Comparison of ENCODE assay signal across 18 mouse cellular contexts in the genomic region with DNA sequence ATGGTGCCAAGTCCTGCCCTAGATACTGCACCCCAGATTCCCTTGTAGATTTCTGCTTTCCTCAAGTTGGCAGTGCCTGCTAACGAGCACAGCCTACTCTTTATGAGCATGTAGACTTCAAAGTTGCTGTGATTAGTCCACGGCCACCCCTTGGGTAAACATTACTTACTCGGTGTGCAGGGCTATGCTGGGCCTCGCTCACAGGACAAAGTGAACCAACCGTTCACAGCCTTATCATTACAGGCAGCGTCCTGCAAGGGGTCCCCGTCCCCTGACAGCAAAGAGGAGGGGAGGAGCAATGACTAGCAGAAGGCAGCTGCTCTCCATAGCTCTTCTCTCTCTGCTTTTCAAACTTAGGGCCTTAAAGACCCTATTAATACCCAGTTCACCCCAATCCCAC. TPM values are rescaled to one million over a fixed set of nuclear protein-coding genes. Genes with fewer than 3 reads are reported as not detected.
DNase-seq lines count a peak whose midpoint lies in the region; ATAC-seq lines count a peak whose summit lies in the region.
"Had no signal": no experiment of that assay in that cellular context is flagged by ENCODE, and none has a peak within 500 bp of the region (broad histone marks: within the 10 kb centered on the region; RNA-seq: fewer than 3 reads in every experiment).

No protein-coding gene starts in this region.

- no peaks in the 10 kb centered on the region for H3K36me3 ChIP-seq in heart, embryonic 16.5 days (ENCODE audit: control insufficient read depth, insufficient read depth)
- H3K36me3 ChIP-seq in intestine, embryonic 16.5 days (ENCODE audit: control insufficient read depth, insufficient read depth, low read length), result no peaks in the 10 kb centered on the region
- no peaks in the 10 kb centered on the region for H3K36me3 ChIP-seq in liver, embryonic 13.5 days
- H3K36me3 ChIP-seq in stomach, embryonic 16.5 days (ENCODE audit: control insufficient read depth, insufficient read depth, low read length), result no peaks in the 10 kb centered on the region
- H3K36me3 ChIP-seq: forebrain, embryonic 12.5 days; hindbrain, embryonic 12.5 days; lung, embryonic 15.5 days; midbrain, embryonic 12.5 days; neural tube, embryonic 15.5 days had no signal

- intact Hi-C loops in left cerebral cortex, postnatal 25 days (cut with DNase I), result no loop called here

- ATAC-seq in heart, embryonic 16.5 days (replicated peaks; ENCODE audit: extremely low read depth, insufficient read depth, low FRiP score), result peak; percentile 23; the same call in 1 of the 2 replicates
- peak; percentile 86 for ATAC-seq in intestine, embryonic 16.5 days
- ATAC-seq in liver, embryonic 13.5 days (ENCODE audit: low read depth), result peak; percentile 65
- peak; percentile 86; the same call in 1 of the 2 replicates for ATAC-seq in stomach, embryonic 16.5 days (ENCODE audit: insufficient read depth, low FRiP score)
- no peak for ATAC-seq in monocyte, adult 5-6 weeks (replicated peaks; ENCODE audit: insufficient number of reproducible peaks, low FRiP score, low TSS enrichment, poor library complexity, severe bottlenecking)

- DNase-seq in heart, adult 8-10 months (ENCODE audit: low spot score), result no peak
- no peak for DNase-seq in liver, embryonic 13.5 days
- DNase-seq in left cerebral cortex, postnatal 25 days (ENCODE audit: low spot score in 2 of 2), result no peak
- DNase-seq: cerebellum, postnatal 14 days; kidney, adult 11 months; right cerebral cortex, postnatal 25 days; thymus, adult 18-20 months had no signal

- no peaks in the 10 kb centered on the region for H3K9me3 ChIP-seq in heart, embryonic 16.5 days (replicated peaks; ENCODE audit: control insufficient read depth, low read length)
- no peaks in the 10 kb centered on the region for H3K9me3 ChIP-seq in intestine, embryonic 16.5 days (ENCODE audit: control insufficient read depth, low read length)
- H3K9me3 ChIP-seq in liver, embryonic 13.5 days (replicated peaks), result no peaks in the 10 kb centered on the region
- no peaks in the 10 kb centered on the region for H3K9me3 ChIP-seq in stomach, embryonic 16.5 days (replicated peaks; ENCODE audit: control insufficient read depth, low read length)
- H3K9me3 ChIP-seq: forebrain, embryonic 12.5 days; hindbrain, embryonic 12.5 days; lung, embryonic 15.5 days; midbrain, embryonic 12.5 days; neural tube, embryonic 15.5 days had no signal

- H3K4me3 ChIP-seq in heart, embryonic 16.5 days (ENCODE audit: low read length), result no peak overlapping the region
- H3K4me3 ChIP-seq in intestine, embryonic 16.5 days (ENCODE audit: low read length), result no peak overlapping the region
- H3K4me3 ChIP-seq in liver, embryonic 13.5 days (replicated peaks), result no peak overlapping the region
- H3K4me3 ChIP-seq in stomach, embryonic 16.5 days (replicated peaks; ENCODE audit: low read length), result no peak overlapping the region
- H3K4me3 ChIP-seq: forebrain, embryonic 12.5 days; hindbrain, embryonic 12.5 days; left cerebral cortex, adult 2 months; lung, embryonic 15.5 days; midbrain, embryonic 12.5 days; neural tube, embryonic 15.5 days had no signal

- no peaks in the 10 kb centered on the region for H3K27me3 ChIP-seq in heart, embryonic 16.5 days (ENCODE audit: control insufficient read depth, insufficient read depth, low read length)
- H3K27me3 ChIP-seq in intestine, embryonic 16.5 days (replicated peaks; ENCODE audit: control insufficient read depth, insufficient read depth, low read length), result no peaks in the 10 kb centered on the region
- H3K27me3 ChIP-seq in liver, embryonic 13.5 days, result no peaks in the 10 kb centered on the region
- H3K27me3 ChIP-seq in stomach, embryonic 16.5 days (ENCODE audit: control insufficient read depth, insufficient read depth, low read length), result no peaks in the 10 kb centered on the region
- H3K27me3 ChIP-seq: forebrain, embryonic 12.5 days; hindbrain, embryonic 12.5 days; lung, embryonic 15.5 days; midbrain, embryonic 12.5 days; neural tube, embryonic 15.5 days had no signal

- H3K4me2 ChIP-seq in heart, embryonic 16.5 days (ENCODE audit: low read depth, low read length), result no peak overlapping the region
- peak overlapping the region; percentile 25; the same call in 1 of the 2 replicates for H3K4me2 ChIP-seq in intestine, embryonic 16.5 days (ENCODE audit: low read depth, low read length)
- H3K4me2 ChIP-seq in liver, embryonic 13.5 days, result peak overlapping the region; percentile 1; the same call in 1 of the 2 replicates
- H3K4me2 ChIP-seq in stomach, embryonic 16.5 days (ENCODE audit: low read depth, low read length), result no peak overlapping the region
- H3K4me2 ChIP-seq: forebrain, embryonic 12.5 days; hindbrain, embryonic 12.5 days; lung, embryonic 15.5 days; midbrain, embryonic 12.5 days; neural tube, embryonic 15.5 days had no signal

- H3K9ac ChIP-seq in heart, embryonic 16.5 days (ENCODE audit: low read length), result peak overlapping the region; percentile 62
- H3K9ac ChIP-seq in intestine, embryonic 16.5 days (ENCODE audit: low read depth, low read length), result peak overlapping the region; percentile 40; the same call in 1 of the 2 replicates
- no peak overlapping the region for H3K9ac ChIP-seq in liver, embryonic 13.5 days
- no peak overlapping the region for H3K9ac ChIP-seq in stomach, embryonic 16.5 days (ENCODE audit: low read length)
- H3K9ac ChIP-seq: forebrain, embryonic 12.5 days; hindbrain, embryonic 12.5 days; lung, embryonic 15.5 days; midbrain, embryonic 12.5 days; neural tube, embryonic 15.5 days had no signal

- peak overlapping the region; percentile 92 for H3K27ac ChIP-seq in heart, embryonic 16.5 days (ENCODE audit: low read length)
- peak overlapping the region; percentile 68 for H3K27ac ChIP-seq in intestine, embryonic 16.5 days (ENCODE audit: low read length)
- no peak overlapping the region for H3K27ac ChIP-seq in liver, embryonic 13.5 days
- peak overlapping the region; percentile 46 for H3K27ac ChIP-seq in stomach, embryonic 16.5 days (ENCODE audit: low read length)
- H3K27ac ChIP-seq: forebrain, embryonic 12.5 days; hindbrain, embryonic 12.5 days; kidney, postnatal 0 days; left cerebral cortex, adult 2 months; lung, embryonic 15.5 days; midbrain, embryonic 12.5 days; neural tube, embryonic 15.5 days had no signal

- 23% methylated on average over 7 of the region's 7 CpGs for WGBS in heart, embryonic 16.5 days
- 29% methylated on average over 7 of the region's 7 CpGs for WGBS in intestine, embryonic 16.5 days
- 8% methylated on average over 7 of the region's 7 CpGs for WGBS in liver, embryonic 13.5 days (ENCODE audit: insufficient replicate concordance)
- 24% methylated on average over 7 of the region's 7 CpGs for WGBS in stomach, embryonic 16.5 days

- peaks cover 45% of the 10 kb centered on the region for H3K4me1 ChIP-seq in heart, embryonic 16.5 days (ENCODE audit: control insufficient read depth, insufficient read depth, low read length)
- peaks cover 36% of the 10 kb centered on the region for H3K4me1 ChIP-seq in intestine, embryonic 16.5 days (ENCODE audit: control insufficient read depth, insufficient read depth, low read length)
- peaks cover 51% of the 10 kb centered on the region for H3K4me1 ChIP-seq in liver, embryonic 13.5 days (replicated peaks)
- peaks cover 12% of the 10 kb centered on the region; the same call in 1 of the 2 replicates for H3K4me1 ChIP-seq in stomach, embryonic 16.5 days (ENCODE audit: control insufficient read depth, insufficient read depth, low read length)
- H3K4me1 ChIP-seq: forebrain, embryonic 12.5 days; hindbrain, embryonic 12.5 days; lung, embryonic 15.5 days; midbrain, embryonic 12.5 days; neural tube, embryonic 15.5 days had no signal

RNA-seq across cellular contexts. Expression of gene Coq8a, which starts 14.6 kb away (rescaled TPM):
- polyA plus RNA-seq in heart, embryonic 16.5 days (2015; fragmentation: Nextera tagmentation; extraction: Ambion mirVana), result 70.0 and 89.0 TPM in 2 replicates
- 1,000 to 10,000 TPM in 1 of 4 experiments, 100 to 1,000 TPM in 3; 923 to 1,131 (median 957) TPM for total RNA-seq in heart, adult 8-10 months (2022)
- 24.8 and 30.4 TPM in 2 replicates for polyA plus RNA-seq in intestine, embryonic 16.5 days (2015; fragmentation: Nextera tagmentation; extraction: Ambion mirVana)
- 6.7 and 8.6 TPM in 2 replicates for polyA plus RNA-seq in liver, embryonic 13.5 days (2015; fragmentation: Nextera tagmentation; extraction: Ambion mirVana)
- polyA plus RNA-seq in stomach, embryonic 16.5 days (2015; fragmentation: Nextera tagmentation; extraction: Ambion mirVana), result 25.7 and 38.3 TPM in 2 replicates
- total RNA-seq in monocyte, adult 5-6 weeks (2017), result 7.4 to 10.1 TPM (median 9.0 TPM) in 3 replicates
- total RNA-seq in left cerebral cortex, postnatal 25 days (2021), result 10 to 100 TPM; 40.4 to 45.6 TPM

Comparison
In these comparisons a context has a peak if more than half of its experiments do, and no peak if none do; other contexts are left out.
1. H3K4me2 ChIP-seq: peak in intestine, embryonic 16.5 days (single experiment) and liver, embryonic 13.5 days (single experiment); none in heart, embryonic 16.5 days (single experiment) and stomach, embryonic 16.5 days (single experiment).
2. H3K9ac ChIP-seq: peak in heart, embryonic 16.5 days (single experiment) and intestine, embryonic 16.5 days (single experiment); none in liver, embryonic 13.5 days (single experiment) and stomach, embryonic 16.5 days (single experiment).